Mouse (Mus musculus): ENCODE measurements at regions not wholly inside any gene's neighbourhood (a gene's known extent, or its start where the extent isn't known, plus 50 kb on each side); places are given as distances from the start of the nearest gene placed in this dataset.

GRCm38 (mm10) chr17:51552277-51553015, 280.6 kb downstream of the Satb1 start:
- Histone ChIP-seq H3K4me3 (ENCODE audit: low read depth, low read length) (no peak overlapping the region), H3K9ac (ENCODE audit: low read length) (no peak overlapping the region), H3K36me3 (ENCODE audit: control insufficient read depth, insufficient read depth, low read length) (no peaks in the 10 kb centered on the region), H3K4me1 (ENCODE audit: control insufficient read depth, insufficient read depth, low read length) (no peaks in the 10 kb centered on the region), H3K4me2 (ENCODE audit: low read depth, severe bottlenecking) (no peak overlapping the region), H3K9me3 (ENCODE audit: control insufficient read depth, low read length) (no peaks in the 10 kb centered on the region), H3K27ac (replicated peaks; ENCODE audit: low read depth, low read length) (no peak overlapping the region), H3K27me3 (ENCODE audit: control insufficient read depth, insufficient read depth, low read length) (no peaks in the 10 kb centered on the region)
- 93% methylated on average over 5 of the region's 5 CpGs for WGBS
- no peak for DNase-seq (ENCODE audit: low spot score)
- ATAC-seq (ENCODE audit: insufficient number of reproducible peaks, low FRiP score, low TSS enrichment, low read depth), result no peak

GRCm38 (mm10) chr17:51546999-51547398, 286.1 kb downstream of the Satb1 start:
- Histone ChIP-seq H3K4me2 (ENCODE audit: low read depth, severe bottlenecking) (no peak overlapping the region), H3K27ac (replicated peaks; ENCODE audit: low read depth, low read length) (no peak overlapping the region), H3K4me1 (ENCODE audit: control insufficient read depth, insufficient read depth, low read length) (peaks cover 2% of the 10 kb centered on the region; the same call in 1 of the 2 replicates), H3K4me3 (ENCODE audit: low read depth, low read length) (no peak overlapping the region), H3K36me3 (ENCODE audit: control insufficient read depth, insufficient read depth, low read length) (no peaks in the 10 kb centered on the region), H3K9me3 (ENCODE audit: control insufficient read depth, low read length) (no peaks in the 10 kb centered on the region), H3K27me3 (ENCODE audit: control insufficient read depth, insufficient read depth, low read length) (no peaks in the 10 kb centered on the region), H3K9ac (ENCODE audit: low read length) (no peak overlapping the region)
- ATAC-seq (ENCODE audit: insufficient number of reproducible peaks, low FRiP score, low TSS enrichment, low read depth) (peak; percentile 62; the same call in 1 of the 2 replicates), DNase-seq (ENCODE audit: low spot score) (peak; percentile 67)
- 12% methylated on average over 3 of the region's 3 CpGs for WGBS

DNA sequence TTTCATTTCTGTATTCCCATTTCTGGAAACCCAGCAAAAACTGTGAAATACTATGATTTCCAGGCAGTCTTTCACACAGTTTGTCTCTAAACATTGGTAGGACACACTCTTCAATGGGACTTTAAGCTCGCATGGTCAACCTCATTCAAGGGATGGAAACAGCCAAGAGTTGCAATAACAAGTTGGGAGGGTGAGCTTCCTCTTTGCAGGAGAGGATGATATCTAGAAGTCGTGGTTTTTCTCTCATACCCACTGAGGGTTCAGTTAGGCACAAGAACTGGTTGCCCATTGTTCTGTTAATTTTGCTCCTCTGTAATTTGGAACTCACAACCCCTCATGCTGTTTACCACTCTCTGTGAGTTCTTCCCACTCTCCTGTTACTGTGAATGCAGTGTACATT, 290.5 kb downstream of the Satb1 start:
- DNase-seq (ENCODE audit: low spot score) (no peak), ATAC-seq (ENCODE audit: insufficient number of reproducible peaks, low FRiP score, low TSS enrichment, low read depth) (no peak)
- Histone ChIP-seq H3K9ac (ENCODE audit: low read length) (no peak overlapping the region), H3K27me3 (ENCODE audit: control insufficient read depth, insufficient read depth, low read length) (no peaks in the 10 kb centered on the region), H3K9me3 (ENCODE audit: control insufficient read depth, low read length) (no peaks in the 10 kb centered on the region), H3K4me2 (ENCODE audit: low read depth, severe bottlenecking) (no peak overlapping the region), H3K27ac (replicated peaks; ENCODE audit: low read depth, low read length) (no peak overlapping the region), H3K36me3 (ENCODE audit: control insufficient read depth, insufficient read depth, low read length) (no peaks in the 10 kb centered on the region), H3K4me1 (ENCODE audit: control insufficient read depth, insufficient read depth, low read length) (peaks cover 2% of the 10 kb centered on the region; the same call in 1 of the 2 replicates), H3K4me3 (ENCODE audit: low read depth, low read length) (no peak overlapping the region)
- 81% methylated on average over 2 of the region's 2 CpGs for WGBS

DNA sequence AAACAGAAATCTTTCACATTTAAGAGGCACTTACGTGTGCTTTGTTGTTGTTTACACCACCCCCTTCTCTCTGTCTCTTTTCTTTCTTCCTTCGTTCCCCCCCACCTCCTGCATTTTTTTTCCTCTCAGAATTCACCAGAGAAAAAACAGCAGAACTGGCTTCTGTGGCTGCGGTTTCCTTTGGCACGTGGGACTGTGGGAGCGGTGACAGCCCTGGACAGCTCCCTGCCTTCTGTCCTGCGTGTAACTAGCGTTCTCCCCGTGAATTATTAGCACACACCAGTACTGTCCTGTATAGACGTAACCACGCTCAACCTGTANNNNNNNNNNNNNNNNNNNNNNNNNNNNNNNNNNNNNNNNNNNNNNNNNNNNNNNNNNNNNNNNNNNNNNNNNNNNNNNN, 298.4 kb downstream of the Satb1 start:
- Histone ChIP-seq H3K27ac (replicated peaks; ENCODE audit: low read depth, low read length) (no peak overlapping the region), H3K4me1 (ENCODE audit: control insufficient read depth, insufficient read depth, low read length) (peaks cover 6% of the 10 kb centered on the region; the same call in 1 of the 2 replicates), H3K4me2 (ENCODE audit: low read depth, severe bottlenecking) (no peak overlapping the region), H3K27me3 (ENCODE audit: control insufficient read depth, insufficient read depth, low read length) (no peaks in the 10 kb centered on the region), H3K4me3 (ENCODE audit: low read depth, low read length) (no peak overlapping the region), H3K36me3 (ENCODE audit: control insufficient read depth, insufficient read depth, low read length) (no peaks in the 10 kb centered on the region), H3K9ac (ENCODE audit: low read length) (no peak overlapping the region), H3K9me3 (ENCODE audit: control insufficient read depth, low read length) (no peaks in the 10 kb centered on the region)
- ATAC-seq (ENCODE audit: insufficient number of reproducible peaks, low FRiP score, low TSS enrichment, low read depth) (no peak), DNase-seq (ENCODE audit: low spot score) (peak; percentile 33)
- WGBS, result 34% methylated on average over 10 of the region's 10 CpGs

GRCm38 (mm10) chr17:51534270-51534669, 298.8 kb downstream of the Satb1 start:
- Histone ChIP-seq H3K9me3 (ENCODE audit: control insufficient read depth, low read length) (no peaks in the 10 kb centered on the region), H3K27me3 (ENCODE audit: control insufficient read depth, insufficient read depth, low read length) (no peaks in the 10 kb centered on the region), H3K4me3 (ENCODE audit: low read depth, low read length) (no peak overlapping the region), H3K9ac (ENCODE audit: low read length) (no peak overlapping the region), H3K4me1 (ENCODE audit: control insufficient read depth, insufficient read depth, low read length) (peaks cover 6% of the 10 kb centered on the region; the same call in 1 of the 2 replicates), H3K36me3 (ENCODE audit: control insufficient read depth, insufficient read depth, low read length) (no peaks in the 10 kb centered on the region), H3K4me2 (ENCODE audit: low read depth, severe bottlenecking) (peak overlapping the region; percentile 29; the same call in 1 of the 2 replicates), H3K27ac (replicated peaks; ENCODE audit: low read depth, low read length) (no peak overlapping the region)
- DNase-seq (ENCODE audit: low spot score) (peak; percentile 28), ATAC-seq (ENCODE audit: insufficient number of reproducible peaks, low FRiP score, low TSS enrichment, low read depth) (0 out of 2 replicates have a peak, but pooled peaks have one; percentile 57)
- WGBS, result 17% methylated on average over 14 of the region's 14 CpGs

GRCm38 (mm10) chr17:51528161-51528560, 304.9 kb downstream of the Satb1 start:
- no peaks in the 10 kb centered on the region for H3K36me3 ChIP-seq (ENCODE audit: control insufficient read depth, insufficient read depth, low read length)
- H3K9ac ChIP-seq (ENCODE audit: low read length), result no peak overlapping the region
- H3K4me3 ChIP-seq (ENCODE audit: low read depth, low read length), result no peak overlapping the region
- H3K4me1 ChIP-seq (ENCODE audit: control insufficient read depth, insufficient read depth, low read length), result no peaks in the 10 kb centered on the region
- H3K27me3 ChIP-seq (ENCODE audit: control insufficient read depth, insufficient read depth, low read length), result no peaks in the 10 kb centered on the region
- WGBS, result 87% methylated on average over 3 of the region's 3 CpGs
- DNase-seq (ENCODE audit: low spot score) (no peak), ATAC-seq (ENCODE audit: insufficient number of reproducible peaks, low FRiP score, low TSS enrichment, low read depth) (no peak)
- H3K4me2 ChIP-seq (ENCODE audit: low read depth, severe bottlenecking), result no peak overlapping the region
- H3K9me3 ChIP-seq (ENCODE audit: control insufficient read depth, low read length), result no peaks in the 10 kb centered on the region
- H3K27ac ChIP-seq (replicated peaks; ENCODE audit: low read depth, low read length), result no peak overlapping the region

DNA sequence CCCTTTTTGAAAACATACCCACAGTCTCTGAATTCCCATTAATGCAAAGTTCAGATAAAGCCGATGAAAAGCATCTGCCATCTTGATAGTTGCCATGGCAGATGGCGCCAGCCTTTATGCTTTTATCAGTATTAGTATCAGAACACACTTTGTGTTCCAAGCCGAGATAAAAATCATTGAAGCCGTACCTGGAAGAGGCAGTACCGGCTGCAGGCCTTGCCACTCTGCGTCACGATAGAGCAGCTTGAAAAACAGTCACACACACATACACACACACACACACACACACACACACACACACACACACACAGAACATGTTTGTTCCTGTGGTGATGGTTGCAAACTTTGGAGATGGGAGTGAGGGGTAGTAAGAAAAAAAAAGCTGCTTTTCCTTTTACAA, 306.2 kb downstream of the Satb1 start:
- ATAC-seq (ENCODE audit: insufficient number of reproducible peaks, low FRiP score, low TSS enrichment, low read depth) (no peak), DNase-seq (ENCODE audit: low spot score) (no peak)
- Histone ChIP-seq H3K9me3 (ENCODE audit: control insufficient read depth, low read length) (no peaks in the 10 kb centered on the region), H3K4me3 (ENCODE audit: low read depth, low read length) (no peak overlapping the region), H3K27ac (replicated peaks; ENCODE audit: low read depth, low read length) (no peak overlapping the region), H3K36me3 (ENCODE audit: control insufficient read depth, insufficient read depth, low read length) (no peaks in the 10 kb centered on the region), H3K27me3 (ENCODE audit: control insufficient read depth, insufficient read depth, low read length) (no peaks in the 10 kb centered on the region), H3K4me1 (ENCODE audit: control insufficient read depth, insufficient read depth, low read length) (no peaks in the 10 kb centered on the region), H3K9ac (ENCODE audit: low read length) (no peak overlapping the region), H3K4me2 (ENCODE audit: low read depth, severe bottlenecking) (no peak overlapping the region)
- WGBS, result 84% methylated on average over 7 of the region's 7 CpGs

DNA sequence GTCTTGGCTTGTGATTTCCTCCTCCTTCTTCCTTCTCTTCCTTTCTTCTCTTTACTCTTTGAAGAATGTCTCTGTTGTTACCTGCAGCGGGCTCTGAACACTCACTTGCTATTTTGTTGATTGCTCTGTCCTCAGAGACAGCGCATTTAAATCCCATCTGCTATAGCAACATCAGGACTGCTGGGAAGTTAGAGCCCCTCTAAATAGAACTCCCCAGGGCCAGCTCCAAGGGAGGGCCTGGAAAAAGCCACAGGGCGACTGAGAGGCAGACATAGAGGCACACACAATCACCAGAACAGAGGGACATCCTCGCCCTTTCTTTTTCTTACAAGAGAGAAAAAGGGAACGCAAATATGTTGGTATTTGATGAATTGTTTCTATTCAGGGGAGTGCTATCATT, 306.6 kb downstream of the Satb1 start:
- H3K27me3 ChIP-seq (ENCODE audit: control insufficient read depth, insufficient read depth, low read length), result no peaks in the 10 kb centered on the region
- DNase-seq (ENCODE audit: low spot score) (no peak), ATAC-seq (ENCODE audit: insufficient number of reproducible peaks, low FRiP score, low TSS enrichment, low read depth) (no peak)
- H3K27ac ChIP-seq (replicated peaks; ENCODE audit: low read depth, low read length), result no peak overlapping the region
- H3K9me3 ChIP-seq (ENCODE audit: control insufficient read depth, low read length), result no peaks in the 10 kb centered on the region
- 36% methylated on average over 5 of the region's 5 CpGs for WGBS
- H3K9ac ChIP-seq (ENCODE audit: low read length), result no peak overlapping the region
- H3K36me3 ChIP-seq (ENCODE audit: control insufficient read depth, insufficient read depth, low read length), result no peaks in the 10 kb centered on the region
- no peaks in the 10 kb centered on the region for H3K4me1 ChIP-seq (ENCODE audit: control insufficient read depth, insufficient read depth, low read length)
- no peak overlapping the region for H3K4me2 ChIP-seq (ENCODE audit: low read depth, severe bottlenecking)
- no peak overlapping the region for H3K4me3 ChIP-seq (ENCODE audit: low read depth, low read length)

DNA sequence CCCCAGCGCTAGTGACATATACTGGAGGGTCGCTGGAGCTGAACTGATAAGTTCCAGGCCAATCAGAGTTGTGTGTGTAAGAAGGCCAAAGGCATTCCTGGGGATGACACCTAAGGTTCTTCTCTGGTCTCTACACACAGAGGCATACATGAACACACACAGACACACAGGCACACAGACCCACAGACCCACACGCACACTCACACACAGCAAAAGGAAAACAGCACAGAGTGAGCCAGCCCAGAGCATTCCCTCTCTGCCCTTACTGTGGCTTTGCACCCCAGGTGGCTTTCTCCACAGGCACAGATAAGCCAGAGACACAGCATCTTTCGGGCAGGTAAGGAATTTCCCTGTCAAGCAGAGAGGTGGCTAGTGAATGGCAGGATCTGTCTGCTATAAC, 307.1 kb downstream of the Satb1 start:
- H3K4me2 ChIP-seq (ENCODE audit: low read depth, severe bottlenecking), result no peak overlapping the region
- H3K9me3 ChIP-seq (ENCODE audit: control insufficient read depth, low read length), result no peaks in the 10 kb centered on the region
- no peaks in the 10 kb centered on the region for H3K36me3 ChIP-seq (ENCODE audit: control insufficient read depth, insufficient read depth, low read length)
- no peaks in the 10 kb centered on the region for H3K27me3 ChIP-seq (ENCODE audit: control insufficient read depth, insufficient read depth, low read length)
- DNase-seq (ENCODE audit: low spot score) (no peak), ATAC-seq (ENCODE audit: insufficient number of reproducible peaks, low FRiP score, low TSS enrichment, low read depth) (no peak)
- no peak overlapping the region for H3K9ac ChIP-seq (ENCODE audit: low read length)
- 51% methylated on average over 4 of the region's 4 CpGs for WGBS
- no peak overlapping the region for H3K27ac ChIP-seq (replicated peaks; ENCODE audit: low read depth, low read length)
- H3K4me3 ChIP-seq (ENCODE audit: low read depth, low read length), result no peak overlapping the region
- no peaks in the 10 kb centered on the region for H3K4me1 ChIP-seq (ENCODE audit: control insufficient read depth, insufficient read depth, low read length)
